Mouse (Mus musculus) CH12.LX (cell line): Measurements from ENCODE around the gene Creb3.

ENCODE experiments used
- CTCF ChIP-seq, 2 experiments: IDR thresholded peaks in 1 of 2; conservative IDR thresholded peaks in 1 of 2; 2 replicates each; pipeline ENCODE4 v1.5.1; 2011 to 2012; ENCODE audit warnings: low read depth in 2 of 2, low read length in 2 of 2, improper control_type of control experiment in 1 of 2, inconsistent platforms in 1 of 2, mild to moderate bottlenecking in 1 of 2, moderate library complexity in 1 of 2
- E2F4 ChIP-seq: IDR thresholded peaks from 2 replicates; pipeline ENCODE4 v1.6.1; 2011; ENCODE audit warnings: low read depth, low read length, improper control_type of control experiment; ENCODE audit not compliant: insufficient replicate concordance
- GABPA ChIP-seq: IDR thresholded peaks from 2 replicates; pipeline ENCODE4 v1.6.1; 2012; ENCODE audit warnings: low read depth, low read length, improper control_type of control experiment, inconsistent platforms; ENCODE audit not compliant: insufficient replicate concordance
- HCFC1 ChIP-seq: IDR thresholded peaks from 2 replicates; pipeline ENCODE4 v1.6.1; 2012; ENCODE audit warnings: low read depth, mild to moderate bottlenecking, inconsistent platforms, low read length, improper control_type of control experiment
- MYC ChIP-seq: IDR thresholded peaks from 2 replicates; pipeline ENCODE4 v1.6.1; 2011; ENCODE audit warnings: low read depth, mild to moderate bottlenecking, improper control_type of control experiment, low read length
- POLR2A ChIP-seq: IDR thresholded peaks from 2 replicates; pipeline ENCODE4 v1.6.1; 2011; ENCODE audit warnings: low read depth, mild to moderate bottlenecking, improper control_type of control experiment, low read length
- RAD21 ChIP-seq: IDR thresholded peaks from 2 replicates; pipeline ENCODE4 v1.6.1; 2011; ENCODE audit warnings: low read depth, mild to moderate bottlenecking, low read length, improper control_type of control experiment, moderate library complexity
- SMC3 ChIP-seq: IDR thresholded peaks from 2 replicates; pipeline ENCODE4 v1.6.1; 2011; ENCODE audit warnings: low read depth, low read length, improper control_type of control experiment
- TCF12 ChIP-seq: IDR thresholded peaks from 2 replicates; pipeline ENCODE4 v1.6.1; 2014; ENCODE audit warnings: low read depth, mild to moderate bottlenecking, inconsistent platforms, low read length, improper control_type of control experiment
- USF1 ChIP-seq: IDR thresholded peaks from 2 replicates; pipeline ENCODE4 v1.6.1; 2014; ENCODE audit warnings: low read depth, mild to moderate bottlenecking, inconsistent platforms, low read length, improper control_type of control experiment
- ZMIZ1 ChIP-seq: IDR thresholded peaks from 2 replicates; pipeline ENCODE4 v1.6.1; 2012; ENCODE audit warnings: low read depth, mild to moderate bottlenecking, inconsistent platforms, low read length, improper control_type of control experiment

DNA sequence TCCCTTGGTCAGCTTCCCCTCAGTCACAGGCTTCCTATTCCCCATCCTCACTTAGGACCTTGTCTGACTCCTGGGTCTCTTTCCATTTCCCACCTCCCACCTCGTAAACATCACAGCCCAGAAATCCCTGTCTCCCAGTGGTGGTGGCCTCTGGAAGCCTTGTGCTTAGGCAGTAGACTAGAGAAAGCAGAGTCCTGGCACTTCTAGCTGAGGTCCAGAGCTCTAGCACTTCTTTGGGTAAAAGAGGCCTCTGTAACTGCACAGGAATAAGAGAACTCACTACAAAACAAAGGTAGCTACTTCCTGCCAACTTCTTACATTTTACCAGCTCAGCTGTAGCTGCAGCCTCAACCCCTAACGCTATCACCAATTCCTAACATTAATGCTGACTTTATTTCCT lies 1.2 kb upstream of the Creb3 start:
- no peak for TF ChIP-seq CTCF (conservative IDR thresholded peaks at IDR 0.05 in 1 of 2, IDR thresholded peaks at IDR 0.05 in 1 of 2; ENCODE audit: low read depth in 2 of 2, low read length in 2 of 2)
- no peak for TF ChIP-seq POLR2A
- TF ChIP-seq TCF12: no peak
- no peak for TF ChIP-seq USF1
- no peak for TF ChIP-seq GABPA
- no peak for TF ChIP-seq HCFC1
- TF ChIP-seq ZMIZ1: no peak
- no peak for TF ChIP-seq RAD21
- TF ChIP-seq E2F4: no peak
- TF ChIP-seq SMC3: no peak
- TF ChIP-seq MYC: no peak
